Mouse (Mus musculus): Measurements from ENCODE around the gene Cnga1. TPM values are rescaled to one million over a fixed set of nuclear protein-coding genes. Genes with fewer than 3 reads are reported as not detected.
A peak's percentile ranks its signal among the peaks of the same experiment; 100 is the strongest.
"Not testable (repeated sequence)": the region's sequence is repeated elsewhere in the genome, so short reads cannot be mapped to it uniquely, and the experiment has no call there.

The Cnga1 gene
- total RNA-seq, 2 experiments from 2014 or later, result not detected

DNA sequence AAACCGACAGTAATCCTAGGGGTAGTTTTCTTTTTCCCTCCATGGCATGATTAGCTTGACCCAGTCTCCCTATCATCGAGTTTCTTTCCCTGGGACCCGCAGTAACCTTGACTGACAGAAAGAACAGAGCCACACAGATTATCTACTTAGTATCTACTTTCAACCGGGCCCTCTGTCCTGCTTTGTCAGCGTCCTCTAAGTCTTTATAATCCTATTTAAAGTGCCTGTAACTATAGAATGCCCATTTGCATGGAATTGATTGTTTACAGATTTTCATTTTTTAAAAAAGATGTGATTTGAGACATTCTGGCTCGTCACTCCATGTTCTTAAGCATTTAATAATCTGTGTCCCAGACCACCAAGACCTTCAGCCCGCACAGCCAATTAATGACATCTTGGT lies 420 bp downstream of the Cnga1 start:
- DNase-seq (ENCODE audit: extremely low spot score in 1 of 2, low spot score in 1 of 2), result no peak

DNA sequence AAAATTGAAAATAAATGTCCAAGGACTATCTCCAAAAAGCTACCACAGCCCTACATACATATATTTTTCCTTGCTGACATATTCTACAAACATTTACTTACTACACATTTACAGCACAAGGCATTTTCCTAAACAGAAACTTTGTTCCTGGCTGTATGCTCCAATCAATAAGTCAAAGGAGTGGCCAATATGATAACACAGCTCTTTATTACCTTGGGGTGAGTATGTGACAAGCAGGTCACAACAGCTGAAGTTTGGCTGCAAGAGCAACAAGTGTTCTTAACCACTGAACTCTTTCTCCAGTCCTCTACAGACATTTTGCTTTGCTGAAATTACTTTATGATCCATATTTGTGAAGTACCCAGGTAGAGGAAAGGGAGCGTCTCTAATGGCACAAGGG lies 4.0 kb downstream of the Cnga1 start:
- no peak for DNase-seq (ENCODE audit: extremely low spot score in 1 of 2, low spot score in 1 of 2)

DNA sequence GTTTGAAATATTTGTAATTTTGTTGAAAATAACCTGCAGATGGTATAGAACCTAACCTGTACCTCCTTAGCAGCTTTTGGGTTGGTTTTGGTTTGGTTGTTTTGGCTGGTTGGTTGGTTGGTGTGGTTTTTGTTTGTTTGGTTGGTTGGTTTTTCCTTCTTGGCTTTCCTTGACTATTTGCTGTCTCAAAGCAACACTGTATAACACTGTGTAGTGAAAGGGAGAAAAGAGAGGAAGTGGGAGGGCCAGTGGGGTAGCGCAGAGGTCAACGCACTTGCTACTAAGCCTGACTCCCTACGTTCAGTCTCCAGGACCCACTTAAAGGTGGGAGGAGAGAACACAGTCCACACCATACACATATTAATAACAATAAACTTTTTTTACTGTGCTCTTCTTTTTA lies 7.5 kb downstream of the Cnga1 start:
- no peak for DNase-seq (ENCODE audit: extremely low spot score in 1 of 2, low spot score in 1 of 2)

DNA sequence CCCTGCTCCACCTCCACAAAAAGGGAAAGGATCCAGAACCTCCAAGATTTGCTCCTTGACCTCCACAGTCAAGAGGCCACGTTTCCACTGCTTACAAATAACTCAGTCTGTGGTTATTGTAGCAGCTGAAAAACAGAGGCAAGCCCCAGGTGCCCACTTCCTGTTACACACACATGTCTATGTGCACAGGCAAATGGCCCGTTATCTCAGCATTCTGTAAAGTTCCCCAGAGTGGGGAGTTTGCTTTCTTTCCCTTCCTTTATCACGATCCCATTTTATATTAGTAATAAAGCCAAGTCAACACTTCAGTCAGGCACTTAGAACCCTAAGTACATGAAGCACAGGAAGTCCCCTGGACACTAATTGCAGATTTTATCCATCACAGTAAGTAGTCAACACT lies 8.0 kb downstream of the Cnga1 start:
- DNase-seq (ENCODE audit: extremely low spot score in 1 of 2, low spot score in 1 of 2), result no peak

DNA sequence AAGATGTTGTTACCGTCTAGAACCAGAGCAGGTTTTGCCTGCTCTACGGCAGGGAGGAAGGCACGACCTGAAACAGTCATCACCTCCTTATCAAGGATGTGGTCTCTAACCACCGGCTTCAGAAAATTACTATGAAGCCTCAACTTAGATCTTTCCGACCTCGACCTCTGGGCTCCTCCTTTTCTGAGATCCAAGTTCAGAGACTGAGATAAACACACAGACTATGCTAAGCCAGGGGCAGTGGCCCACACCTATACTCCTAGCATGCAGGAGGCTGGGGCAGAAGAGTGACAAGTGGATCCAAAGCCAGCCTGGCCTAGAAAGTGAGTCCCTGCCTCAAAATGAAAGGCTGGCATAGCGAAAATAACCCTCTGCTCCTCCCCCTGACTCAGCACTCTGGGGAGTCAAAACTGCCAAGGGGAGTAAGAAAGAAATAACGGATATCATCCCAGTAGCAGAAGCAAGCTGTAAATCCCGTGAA lies 9.2 kb downstream of the Cnga1 start:
- no peak for DNase-seq (ENCODE audit: extremely low spot score in 1 of 2, low spot score in 1 of 2)

DNA sequence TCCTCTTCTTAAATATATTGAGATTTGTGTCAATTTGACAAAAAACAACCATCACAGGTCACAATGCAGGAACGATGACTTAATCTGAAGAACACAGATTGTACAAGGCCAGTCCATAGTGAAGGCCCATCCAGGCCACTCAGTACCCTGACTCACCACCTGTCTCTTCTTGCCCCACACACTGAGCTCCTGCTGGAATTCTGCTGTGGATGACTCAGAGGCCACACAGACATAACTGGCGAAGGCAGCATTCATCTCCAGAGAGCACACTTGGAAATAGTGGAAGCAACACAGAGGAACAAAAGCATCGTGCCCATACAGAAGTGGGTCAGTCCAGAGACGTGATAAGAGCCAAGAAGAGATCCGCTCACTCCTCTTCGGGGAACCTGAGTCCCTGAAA lies 14.0 kb downstream of the Cnga1 start:
- no peak for DNase-seq (ENCODE audit: extremely low spot score in 1 of 2, low spot score in 1 of 2)

DNA sequence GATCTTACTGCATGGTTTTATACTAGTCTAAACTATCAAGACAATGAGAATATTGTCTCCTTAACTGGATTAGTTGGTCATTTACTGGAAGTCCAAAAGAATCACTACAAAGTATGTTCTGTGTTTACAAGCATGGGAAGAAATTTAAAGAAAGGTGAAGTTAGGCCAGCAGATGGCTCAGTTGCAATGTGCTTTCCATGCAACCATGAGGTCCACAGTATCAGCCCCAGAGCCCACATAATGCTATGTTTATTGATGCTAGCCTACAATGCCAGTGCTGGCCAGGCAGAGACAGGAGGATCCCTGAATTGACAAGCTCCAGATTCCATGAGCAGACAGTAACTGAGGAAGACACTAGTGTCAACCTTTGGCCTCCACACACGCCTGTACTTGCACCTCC lies 23.1 kb downstream of the Cnga1 start:
- DNase-seq (ENCODE audit: extremely low spot score in 1 of 2, low spot score in 1 of 2), result no peak

DNA sequence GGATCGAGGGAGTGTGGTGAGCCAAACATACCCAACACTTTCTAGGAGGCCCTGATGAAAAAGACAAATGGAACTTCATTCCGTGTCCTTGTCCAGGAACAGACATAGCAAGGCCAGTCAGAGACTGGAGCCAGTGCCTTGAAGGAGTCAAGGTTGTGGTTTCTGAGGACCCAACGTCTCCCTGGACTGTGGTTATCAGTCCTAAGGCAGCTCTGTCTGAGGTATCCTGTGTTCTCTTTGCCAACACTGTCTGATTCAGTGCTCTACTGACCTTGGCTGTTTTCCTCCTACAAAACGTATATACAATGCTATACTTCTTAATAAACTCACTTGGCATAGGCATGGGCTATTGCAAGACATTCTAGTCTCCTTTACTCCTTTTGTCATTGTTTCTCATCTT lies 26.7 kb downstream of the Cnga1 start:
- DNase-seq (ENCODE audit: extremely low spot score in 1 of 2, low spot score in 1 of 2), result no peak

DNA sequence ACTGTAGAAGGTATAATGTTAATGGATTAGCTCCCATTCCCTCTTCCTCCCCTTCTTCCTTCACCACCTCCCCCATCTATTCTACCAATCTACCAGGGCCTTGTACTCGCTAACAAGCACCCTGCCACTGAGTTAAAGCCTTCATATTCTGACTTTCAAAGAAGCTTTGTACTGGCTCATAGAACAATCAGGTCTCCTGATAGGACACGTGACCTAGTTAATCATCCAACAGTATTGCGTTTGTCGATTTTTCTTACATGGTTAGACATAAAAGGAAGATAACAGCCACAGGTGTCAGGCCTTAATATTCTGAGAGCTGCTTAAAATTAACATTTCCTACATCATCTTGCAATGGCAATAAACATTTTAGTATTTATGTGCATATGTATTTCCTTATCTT lies 40.9 kb downstream of the Cnga1 start:
- DNase-seq (ENCODE audit: extremely low spot score in 1 of 2, low spot score in 1 of 2), result no peak

DNA sequence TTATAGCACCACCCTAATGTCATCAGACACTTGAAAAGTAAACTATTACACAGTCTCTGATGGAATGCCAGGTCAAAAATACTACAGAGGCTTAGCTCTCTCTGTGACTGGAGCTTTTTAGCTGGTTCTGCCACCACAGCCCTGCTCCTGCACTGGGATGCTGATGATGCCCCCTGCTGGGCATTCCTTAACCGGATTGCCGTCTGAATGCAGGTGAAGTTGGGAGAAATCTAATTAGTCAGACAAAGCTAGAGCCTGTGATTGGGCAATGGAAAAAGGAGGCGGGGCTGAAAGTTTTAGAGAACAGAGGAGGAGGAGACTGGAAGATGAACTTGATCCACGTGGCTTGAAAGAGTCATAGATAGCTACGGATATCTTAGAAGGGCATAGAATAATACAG lies 43.1 kb downstream of the Cnga1 start:
- peak in 1 of 2 experiments; percentile 34 for DNase-seq (ENCODE audit: extremely low spot score in 1 of 2, low spot score in 1 of 2)

DNA sequence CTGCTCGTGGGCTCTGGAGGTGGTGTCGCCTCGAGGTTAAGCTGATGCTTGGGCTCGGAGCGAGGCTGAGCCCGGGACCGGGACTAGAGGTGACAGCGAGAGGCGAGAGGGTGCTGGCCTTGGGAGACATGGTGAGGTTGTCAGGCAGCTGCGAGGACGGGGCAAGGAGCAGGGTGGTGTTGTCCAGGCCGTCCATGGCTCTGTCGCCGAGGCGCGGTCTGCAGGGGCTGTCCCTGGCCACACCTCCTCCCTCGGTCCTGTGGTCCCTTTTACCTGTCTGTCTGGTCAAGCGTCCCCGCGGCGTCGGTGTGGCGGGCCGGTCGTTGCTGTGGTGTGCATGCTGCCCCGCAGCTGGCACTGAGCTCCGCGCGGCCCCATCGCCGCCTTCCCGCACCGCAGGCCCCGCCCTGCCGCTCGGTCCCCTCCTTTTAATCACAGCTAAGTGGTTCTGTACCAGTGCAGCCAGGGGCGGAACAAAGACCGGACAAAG lies 56.8 kb downstream of the Cnga1 start, which contains the start of gene Gm5868:
TSS of gene Gm5868 (minus strand) at position 360 of the 490 bp plus-strand sequence.
- no peak for DNase-seq (ENCODE audit: extremely low spot score in 1 of 2, low spot score in 1 of 2)

DNA sequence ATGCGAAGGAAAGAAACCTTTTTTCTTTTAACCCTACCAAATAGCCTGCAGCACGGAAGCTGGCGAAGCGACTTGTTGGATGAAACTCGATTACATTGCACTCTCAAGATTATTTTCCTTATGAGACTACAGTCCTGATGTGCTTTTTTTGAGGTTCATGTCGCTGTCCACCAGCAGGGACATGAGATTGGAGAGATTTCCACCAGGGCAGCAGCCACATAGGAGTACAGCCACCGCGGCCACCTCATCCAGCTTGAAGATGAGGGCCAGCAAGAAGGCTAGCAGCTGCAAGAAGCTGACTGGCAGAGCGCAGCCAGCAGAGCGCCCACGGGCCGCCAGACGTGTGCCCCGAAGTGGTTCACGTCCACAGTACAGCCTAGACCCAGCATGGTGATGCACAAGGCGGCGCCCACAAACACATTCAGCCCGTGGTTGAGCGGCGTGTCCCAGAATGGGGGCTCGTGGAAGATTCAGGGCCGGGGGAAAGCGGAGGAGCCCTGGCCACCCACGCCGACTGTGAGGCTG lies 57.3 kb downstream of the Cnga1 start:
- not testable (repeated sequence) for DNase-seq (ENCODE audit: extremely low spot score in 1 of 2, low spot score in 1 of 2)

DNA sequence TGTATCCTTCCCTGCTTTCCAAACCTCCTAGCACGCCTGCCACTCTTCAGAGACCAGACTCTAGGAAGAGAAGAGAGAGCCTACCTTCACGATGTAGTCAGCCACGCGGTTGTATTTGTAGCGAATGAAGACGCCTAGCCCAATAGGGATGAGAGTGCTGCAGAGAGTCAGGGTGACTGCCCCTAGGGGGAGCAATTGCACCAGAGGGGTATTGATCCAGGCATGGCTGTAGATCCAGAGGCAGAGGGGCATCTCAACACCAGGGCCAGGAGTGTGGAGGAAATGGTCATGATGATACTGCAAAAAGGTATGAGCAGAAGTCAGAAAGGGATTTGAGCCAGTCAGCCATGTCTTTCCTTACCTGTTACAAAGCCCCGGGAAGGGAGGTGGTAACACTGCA lies 58.0 kb downstream of the Cnga1 start:
- DNase-seq (ENCODE audit: extremely low spot score in 1 of 2, low spot score in 1 of 2), result not testable (repeated sequence)

DNA sequence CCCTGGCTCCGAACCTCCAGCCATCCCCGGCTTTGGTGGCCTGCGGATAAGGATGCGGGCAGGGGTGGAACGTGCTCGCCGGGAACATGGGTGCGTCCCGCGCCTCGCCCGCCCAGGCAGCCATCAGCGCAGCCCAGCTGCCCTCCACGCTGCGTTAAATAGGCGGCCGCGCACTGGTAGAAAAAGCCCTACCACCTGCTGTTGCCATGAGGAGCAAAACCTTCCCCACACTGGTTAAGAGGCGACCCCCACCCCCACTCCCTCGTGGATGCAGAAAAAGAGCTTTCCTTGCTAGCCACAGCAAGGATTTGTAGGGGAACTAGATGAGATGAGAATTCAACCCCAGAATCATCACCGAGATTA lies 63.1 kb downstream of the Cnga1 start, which contains the start of gene Zar1:
TSS of gene Zar1 (minus strand) at position 285 of the 363 bp plus-strand sequence.
- not testable (repeated sequence) for DNase-seq (ENCODE audit: extremely low spot score in 1 of 2, low spot score in 1 of 2)

DNA sequence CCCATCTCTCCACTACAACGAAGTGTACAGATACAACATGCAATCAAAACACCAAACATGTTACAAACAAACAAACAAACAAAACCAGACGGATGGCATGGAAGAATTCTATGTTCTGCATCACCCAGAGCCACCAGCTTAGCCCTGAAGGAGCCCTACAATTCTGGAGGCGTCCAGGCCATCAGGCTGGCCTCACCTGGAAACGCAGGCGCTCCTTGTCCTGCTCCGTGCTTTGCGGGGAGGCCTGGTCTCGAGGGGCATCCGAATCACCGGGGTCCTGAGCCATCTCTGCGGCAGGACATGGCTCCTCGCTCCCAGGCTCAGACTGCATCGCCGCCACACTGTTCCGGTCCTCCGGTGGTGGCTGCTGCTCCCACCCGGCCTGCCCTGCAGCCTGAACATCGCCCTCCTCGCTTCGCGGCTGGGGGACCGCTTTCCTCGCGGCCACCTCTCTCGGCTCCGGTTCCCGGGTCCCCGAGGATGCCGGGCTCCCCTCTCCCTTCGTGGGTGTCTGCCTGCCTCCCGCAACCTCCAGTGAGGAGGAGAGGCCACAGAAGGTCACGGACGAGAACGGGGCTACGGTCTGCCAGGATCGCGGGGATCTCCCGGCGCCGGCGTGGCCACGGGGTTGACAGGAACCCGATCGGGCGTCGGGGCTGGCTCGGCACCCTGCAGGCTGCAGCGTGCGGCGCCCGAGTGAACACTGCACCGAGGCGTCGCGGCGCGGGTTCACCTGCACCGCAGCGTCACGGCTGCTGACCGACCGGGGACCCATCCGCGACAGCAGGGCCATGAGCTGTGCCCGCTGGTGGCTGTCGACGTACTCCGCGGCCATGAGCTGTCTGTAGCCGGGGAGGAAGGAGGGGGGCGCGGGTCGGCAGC lies 63.7 kb downstream of the Cnga1 start:
- DNase-seq (ENCODE audit: extremely low spot score in 1 of 2, low spot score in 1 of 2), result not testable (repeated sequence)

DNA sequence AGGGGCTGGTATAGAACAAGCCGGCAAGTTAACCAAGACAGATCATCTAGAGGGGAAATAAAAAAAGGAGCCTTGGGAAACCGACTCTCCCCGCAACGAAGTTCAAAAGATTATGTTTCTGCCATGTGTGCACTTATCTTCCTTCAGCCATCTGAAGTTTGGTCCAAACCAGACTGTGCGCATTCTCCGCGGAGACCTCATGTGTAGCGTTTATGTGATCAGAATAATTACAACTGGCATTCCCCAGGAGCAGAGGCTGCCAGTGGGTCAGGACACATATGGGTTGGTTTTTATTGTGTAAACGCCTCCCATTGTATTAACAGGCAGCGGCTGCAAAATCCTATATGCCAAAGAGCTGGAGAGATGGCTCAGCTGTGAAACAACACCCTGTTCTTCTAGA lies 64.5 kb downstream of the Cnga1 start:
- not testable (repeated sequence) for DNase-seq (ENCODE audit: extremely low spot score in 1 of 2, low spot score in 1 of 2)

DNA sequence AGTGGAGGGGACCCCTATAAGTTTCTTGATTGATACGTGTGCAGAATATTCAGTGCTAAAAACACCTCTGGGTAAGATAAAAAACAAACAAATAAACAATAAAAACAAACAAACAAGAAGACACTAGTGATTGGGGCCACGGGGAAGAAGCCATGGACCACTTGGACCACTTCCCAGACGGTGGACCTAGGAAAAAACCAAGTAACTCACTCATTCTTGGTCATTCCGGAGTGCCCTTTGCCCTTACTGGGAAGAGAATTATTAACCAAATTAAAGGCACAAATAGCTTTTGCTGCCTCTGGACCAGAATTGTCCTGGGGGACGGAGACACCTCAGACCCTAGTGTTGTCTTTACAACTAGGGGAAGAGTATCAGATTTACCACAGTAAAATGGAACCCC lies 78.5 kb downstream of the Cnga1 start:
- no peak for DNase-seq (ENCODE audit: extremely low spot score in 1 of 2, low spot score in 1 of 2)

DNA sequence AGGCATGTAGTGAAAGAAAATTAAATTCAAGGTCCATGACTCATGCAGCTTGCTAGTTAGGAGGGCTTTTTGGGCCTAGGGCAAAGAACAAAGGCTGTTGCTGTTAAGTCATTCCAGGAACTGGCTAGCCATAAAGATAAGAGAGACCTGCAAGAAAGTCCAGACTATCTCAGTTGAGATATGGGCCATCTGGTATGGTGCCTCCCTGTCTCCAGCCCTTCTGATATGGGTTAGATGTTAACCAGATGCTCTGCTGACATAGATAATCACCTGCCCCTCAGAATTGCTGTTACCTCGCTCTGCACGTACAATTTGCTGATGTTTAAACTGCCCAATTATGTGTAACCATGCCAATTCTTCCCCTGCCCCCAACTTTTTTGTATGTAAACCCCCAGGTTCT lies 80.9 kb downstream of the Cnga1 start:
- not testable (repeated sequence) for DNase-seq (ENCODE audit: extremely low spot score in 1 of 2, low spot score in 1 of 2)

DNA sequence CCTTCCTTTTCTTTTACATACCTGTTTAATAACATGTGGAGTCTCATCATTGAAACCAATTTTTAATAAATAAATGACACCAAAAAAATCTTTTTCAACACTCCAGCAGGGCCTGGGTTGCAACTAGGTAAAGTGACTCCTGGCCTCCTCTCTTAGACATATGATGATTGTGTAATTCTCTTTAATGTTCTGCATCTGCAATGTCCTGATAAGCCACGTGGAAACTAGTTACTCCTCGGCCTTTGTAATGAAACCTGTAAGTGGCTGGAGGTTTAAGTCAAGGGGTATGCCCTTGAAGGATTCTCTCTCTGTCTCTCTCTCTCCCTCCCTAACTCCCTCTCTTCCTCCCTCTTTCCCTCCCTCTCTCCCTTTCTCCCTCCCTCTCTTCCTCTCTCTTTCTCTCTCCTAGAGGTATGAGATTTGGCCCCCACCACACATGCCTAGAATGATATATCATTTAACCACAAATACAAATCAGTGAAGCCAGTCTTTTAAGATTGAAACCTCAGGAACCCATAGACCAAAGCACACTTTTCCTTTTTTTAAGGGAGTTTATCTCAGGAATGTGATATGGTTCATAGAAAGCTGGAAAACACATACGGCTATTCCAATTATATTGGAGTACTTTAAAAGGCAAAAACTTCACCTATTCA lies 83.0 kb downstream of the Cnga1 start:
- no peak for DNase-seq (ENCODE audit: extremely low spot score in 1 of 2, low spot score in 1 of 2)

DNA sequence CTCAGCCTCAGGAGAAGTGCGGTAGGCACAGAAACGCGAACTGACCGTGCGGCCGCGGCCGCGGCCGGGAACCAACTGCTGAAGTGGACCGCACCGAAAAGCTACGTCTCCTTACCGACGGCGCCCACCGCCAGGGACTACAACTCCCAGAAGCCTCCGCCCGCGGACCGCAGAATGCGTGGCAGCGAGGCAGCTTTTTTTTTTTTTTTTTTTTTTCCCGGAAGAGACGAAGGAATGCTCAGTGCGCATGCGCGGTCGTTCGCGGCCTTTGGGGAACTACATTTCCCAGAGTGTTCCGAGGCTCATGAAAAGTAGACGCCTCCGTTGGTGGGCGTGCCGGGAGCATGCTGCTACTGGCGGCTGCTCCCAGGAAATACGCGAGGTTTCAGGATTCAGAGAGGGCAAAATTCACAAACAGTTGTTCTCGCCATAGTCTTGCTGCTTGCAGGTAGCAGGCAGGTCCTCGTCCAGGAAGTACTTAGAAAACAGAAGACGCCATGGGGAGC lies 84.5 kb downstream of the Cnga1 start, which contains the start of gene Nfxl1:
TSS of gene Nfxl1 (minus strand) at position 141 of the 506 bp plus-strand sequence.
- peak; percentile 90 to 95 for DNase-seq (ENCODE audit: extremely low spot score in 1 of 2, low spot score in 1 of 2)
